Mouse (Mus musculus): Measurements from ENCODE around the gene Syna.
A peak's percentile ranks its signal among the peaks of the same experiment; 100 is the strongest.

The Syna gene

DNA sequence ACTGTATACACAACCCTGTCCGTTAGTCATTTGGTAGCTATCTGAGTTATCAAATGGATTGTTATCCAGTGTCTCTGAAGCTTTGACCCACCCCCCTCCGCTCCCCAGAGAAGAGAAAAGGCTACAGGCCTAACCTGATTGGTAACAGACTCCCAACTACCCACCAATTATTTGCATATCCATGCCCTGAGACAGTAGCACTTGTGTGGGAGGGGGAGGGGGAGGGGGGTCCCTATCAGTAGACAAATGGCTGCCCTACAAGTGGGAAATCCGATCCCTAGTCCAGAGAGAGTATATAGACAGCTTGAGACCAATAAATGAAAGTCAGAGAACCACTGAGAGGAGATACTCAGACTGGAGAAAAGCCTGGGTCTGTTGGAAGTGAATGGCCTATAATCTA lies 8.1 kb upstream of the Syna start:
- DNase-seq (ENCODE audit: low spot score in 2 of 2) = no peak

DNA sequence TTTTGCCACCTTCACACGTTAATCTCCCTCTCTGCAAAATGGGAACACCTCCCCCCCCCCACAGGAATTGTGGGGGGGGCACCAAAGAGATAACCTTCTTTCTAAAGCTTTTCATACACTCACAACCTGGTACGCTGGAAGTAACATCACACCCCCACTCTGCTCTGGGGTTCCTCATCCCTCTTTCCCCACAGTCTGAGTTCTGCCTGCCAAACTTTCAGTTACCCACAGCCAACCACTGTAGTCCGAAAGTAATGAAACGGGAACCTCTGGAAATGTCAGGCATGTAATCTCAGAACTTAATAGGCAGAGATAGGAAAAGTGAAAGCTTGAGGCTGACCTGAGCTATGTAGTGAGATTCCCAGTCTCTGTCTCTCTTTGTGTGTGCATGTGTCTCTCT lies 7.5 kb upstream of the Syna start:
- no peak for DNase-seq (ENCODE audit: low spot score in 2 of 2)

DNA sequence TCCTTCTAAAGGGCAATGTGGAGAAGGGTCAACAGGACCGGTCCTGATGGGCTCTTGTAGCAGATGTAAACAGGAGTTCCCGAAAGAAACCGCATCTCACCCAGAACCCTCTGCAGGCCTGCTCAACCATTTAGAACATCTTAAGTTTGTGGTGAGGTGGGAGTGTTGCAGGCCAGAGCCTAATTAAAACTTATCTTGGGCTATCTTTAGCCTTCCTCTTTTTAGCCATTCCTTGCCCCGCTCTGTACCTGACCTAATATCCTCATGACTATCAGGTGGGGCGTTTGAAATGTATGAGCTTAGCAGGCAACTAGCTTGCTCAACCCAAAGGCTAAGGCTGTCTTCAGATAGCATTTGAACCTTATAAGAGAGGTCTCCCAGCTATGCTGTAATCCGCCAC lies 5.7 kb upstream of the Syna start:
- no peak for DNase-seq (ENCODE audit: low spot score in 2 of 2)

DNA sequence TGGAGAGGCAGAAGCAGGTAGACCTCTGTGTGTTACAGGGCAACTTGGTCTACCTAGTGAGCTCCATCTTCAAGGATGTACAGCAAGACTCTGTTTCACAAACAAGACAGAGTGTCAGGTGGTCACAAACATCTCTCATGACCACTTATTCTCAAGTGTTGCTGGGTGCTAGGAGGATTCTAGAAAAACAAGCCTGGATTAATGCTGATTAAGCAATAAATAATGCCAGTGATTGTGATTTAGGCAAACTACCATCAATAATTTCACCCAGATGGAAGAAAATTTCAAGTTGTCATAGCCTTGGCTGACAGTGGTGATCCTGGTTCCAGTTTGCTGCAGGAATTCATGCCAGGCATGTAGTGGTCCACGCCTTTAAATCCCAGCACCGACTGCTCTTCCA lies 4.3 kb upstream of the Syna start:
- DNase-seq (ENCODE audit: low spot score in 2 of 2) = no peak

DNA sequence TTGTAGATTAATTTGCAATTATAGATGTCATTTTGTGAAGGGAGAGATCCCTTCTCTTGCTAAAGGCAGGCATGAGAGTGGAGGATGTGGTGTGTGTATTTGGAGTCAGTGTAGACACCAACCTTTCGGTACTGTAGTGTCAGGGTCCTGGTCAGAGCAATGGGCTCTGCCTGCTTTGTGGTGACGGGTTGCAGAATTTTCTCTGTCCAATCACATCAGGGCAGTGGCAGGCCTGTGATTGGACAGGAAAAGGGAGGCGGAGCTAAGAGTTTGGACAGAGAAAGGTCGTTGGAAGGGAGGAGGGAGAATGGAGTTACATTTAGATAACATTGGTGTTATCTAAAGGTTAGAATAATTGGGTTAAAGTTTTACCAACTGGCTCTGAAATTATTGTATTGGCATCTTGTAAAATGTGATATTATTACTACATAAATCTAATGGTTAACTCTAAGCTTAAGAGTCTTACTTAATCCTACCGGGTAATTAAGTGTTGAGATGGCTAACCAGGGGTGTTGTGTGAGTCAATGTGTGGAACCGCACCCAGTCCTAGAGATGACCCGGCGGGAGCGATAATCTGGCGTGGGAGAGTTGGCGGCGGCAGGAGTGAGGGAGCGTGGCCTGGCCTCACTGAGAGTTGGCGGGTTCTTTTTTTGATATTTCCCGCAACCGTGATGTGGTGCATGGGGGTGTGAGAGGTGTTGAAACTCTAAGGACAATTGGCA lies 640 bp upstream of the Syna start:
- no peak for DNase-seq (ENCODE audit: low spot score in 2 of 2)

DNA sequence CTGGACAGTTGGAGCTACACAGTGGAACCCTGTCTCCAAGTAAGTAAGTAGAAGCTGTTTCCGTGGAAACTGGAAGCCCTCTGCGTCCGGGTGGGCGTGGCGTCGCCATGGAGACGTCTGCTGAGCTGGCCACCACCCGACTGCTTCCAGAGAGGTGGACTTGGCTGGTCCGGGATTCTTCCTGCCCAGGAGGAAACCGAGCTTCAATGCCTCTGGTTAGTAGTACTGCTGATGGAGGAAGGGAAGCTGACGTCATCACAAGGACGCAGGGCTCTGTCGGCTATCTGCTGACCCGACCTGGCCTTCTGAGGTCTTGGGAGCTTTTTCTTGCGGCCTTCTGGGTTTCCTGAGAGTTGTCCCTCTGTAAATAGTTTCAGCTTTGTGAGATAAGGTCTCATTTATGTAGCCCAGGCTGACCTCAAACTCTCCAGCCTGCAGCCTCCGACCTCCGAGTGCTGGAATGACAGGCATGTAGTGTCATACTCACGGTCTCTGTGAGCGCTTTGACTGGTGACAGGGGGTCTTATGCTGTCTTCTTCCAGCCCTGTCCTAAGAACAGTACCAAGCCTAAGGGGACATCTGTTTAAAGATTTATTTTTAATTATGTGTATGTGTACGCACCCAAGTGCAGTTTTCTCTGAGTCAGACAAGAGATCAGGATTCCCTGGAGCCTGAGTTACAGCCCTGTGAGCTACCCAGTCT lies 4.4 kb downstream of the Syna start:
- DNase-seq (ENCODE audit: low spot score in 2 of 2) = peak; percentile 36 to 39

DNA sequence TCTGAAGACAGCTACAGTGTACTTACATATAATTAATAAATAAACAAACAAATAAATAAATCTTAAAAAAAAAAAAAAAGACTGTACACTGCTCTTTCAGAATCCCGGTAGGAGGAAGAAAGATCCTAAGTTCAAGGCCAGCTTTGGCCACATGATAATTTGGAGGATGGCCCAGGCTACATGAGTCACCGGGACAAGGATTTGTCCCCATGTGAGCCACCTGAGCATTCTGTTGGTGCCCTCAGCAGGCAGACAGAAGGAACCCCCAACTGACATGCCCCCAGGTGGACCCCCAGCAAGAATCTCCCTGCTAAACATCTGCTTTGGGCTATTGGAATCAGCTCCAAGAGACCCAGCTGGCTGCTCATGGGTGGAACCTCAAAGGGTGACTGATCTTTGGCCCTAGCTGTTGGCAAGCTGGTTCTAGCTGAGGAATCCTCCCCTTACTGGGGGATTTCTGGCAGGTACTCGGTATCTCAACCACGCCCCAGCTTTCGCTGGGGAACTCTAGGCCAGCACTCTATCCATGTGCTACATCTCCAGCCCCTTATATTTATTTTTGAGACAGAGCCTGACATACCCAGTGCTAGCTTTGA lies 5.9 kb downstream of the Syna start:
- no peak for DNase-seq (ENCODE audit: low spot score in 2 of 2)

DNA sequence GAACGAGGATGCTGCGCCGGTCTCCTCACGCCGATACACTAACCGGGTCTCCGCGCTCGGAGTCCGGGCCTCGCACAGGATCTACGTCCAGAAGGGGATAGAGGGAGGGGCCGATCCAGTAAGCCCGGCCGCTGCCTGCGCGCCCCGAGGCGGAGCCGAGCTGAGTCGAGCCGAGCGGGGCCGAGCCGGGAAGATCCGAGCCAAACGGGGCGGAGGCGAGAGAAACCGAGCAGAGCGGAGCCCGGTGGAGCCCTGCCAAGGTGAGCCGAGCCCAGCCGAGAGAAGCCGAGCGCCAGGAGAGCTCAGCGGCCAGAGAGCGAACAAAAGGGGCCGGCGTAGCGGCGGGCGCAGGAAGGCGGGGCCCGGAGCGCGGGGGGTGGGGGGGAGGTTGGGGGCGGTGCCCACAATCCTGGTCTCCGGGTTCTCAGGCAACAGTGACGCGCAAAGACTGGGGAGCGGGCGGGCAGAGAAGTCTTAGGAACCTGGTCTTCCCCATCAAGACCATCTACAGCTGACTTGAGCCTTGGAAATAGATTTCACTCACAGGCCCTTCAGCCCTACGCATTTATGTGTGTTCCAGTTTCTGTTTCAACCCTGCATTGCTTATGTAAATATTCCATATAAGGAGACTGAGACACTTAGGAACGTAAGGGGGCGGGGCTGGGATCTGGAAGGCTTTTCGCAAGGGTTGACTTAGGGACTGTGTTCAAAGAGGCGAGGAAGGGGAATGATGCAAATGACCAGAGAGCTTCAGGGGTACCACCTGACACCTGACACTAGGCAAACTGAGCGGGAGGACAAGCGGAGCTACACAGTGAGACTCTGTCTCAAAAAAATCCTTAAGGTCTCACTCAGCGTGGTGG lies 7.6 kb downstream of the Syna start, which contains the start of gene Clip2:
TSS of gene Clip2 (minus strand) at position 325 of the 863 bp plus-strand sequence.
- DNase-seq (ENCODE audit: low spot score in 2 of 2) = peak; percentile 83 to 87

DNA sequence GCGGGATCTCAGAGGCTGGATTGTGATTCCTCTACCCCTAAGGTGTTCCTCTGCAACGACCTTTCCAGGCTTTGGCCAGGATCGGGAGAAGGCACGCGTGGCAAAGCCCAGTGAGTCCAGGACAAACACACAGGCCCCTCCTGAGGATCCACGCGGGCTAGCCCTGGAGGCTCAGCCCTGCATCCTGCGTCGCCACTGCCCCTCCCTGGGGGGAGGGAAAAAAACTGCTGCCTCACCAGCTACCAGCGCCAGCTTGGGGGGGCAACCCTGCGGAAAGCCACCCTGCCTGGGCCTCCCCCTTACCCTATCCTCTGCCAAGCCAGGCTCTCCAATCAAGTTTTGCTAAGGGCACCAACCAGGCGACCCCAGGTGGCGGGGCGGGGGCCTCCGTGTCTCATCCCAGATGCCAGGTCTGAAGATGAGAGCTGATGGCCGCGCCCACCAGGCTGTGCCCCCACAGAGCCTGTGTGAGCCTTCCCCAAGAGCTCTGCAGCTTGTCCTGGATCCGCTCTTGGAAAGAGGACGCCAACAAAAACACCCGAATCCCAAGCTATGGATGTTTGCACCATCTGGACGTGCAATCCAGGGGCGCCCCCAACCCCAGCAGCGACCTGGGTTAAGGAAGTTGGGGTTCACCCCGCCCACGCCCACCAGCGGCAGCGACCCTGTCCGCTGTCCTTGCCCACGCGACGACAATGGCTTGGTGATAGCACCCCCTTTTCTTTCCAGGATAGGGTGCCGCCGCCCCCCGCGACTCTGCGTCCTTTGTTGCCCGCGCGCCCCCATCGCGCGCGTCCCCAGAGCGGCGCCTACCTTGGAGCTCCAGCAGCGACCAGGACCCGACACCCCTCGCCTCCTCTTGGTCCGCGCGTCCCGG lies 8.5 kb downstream of the Syna start:
- DNase-seq (ENCODE audit: low spot score in 2 of 2) = no peak

DNA sequence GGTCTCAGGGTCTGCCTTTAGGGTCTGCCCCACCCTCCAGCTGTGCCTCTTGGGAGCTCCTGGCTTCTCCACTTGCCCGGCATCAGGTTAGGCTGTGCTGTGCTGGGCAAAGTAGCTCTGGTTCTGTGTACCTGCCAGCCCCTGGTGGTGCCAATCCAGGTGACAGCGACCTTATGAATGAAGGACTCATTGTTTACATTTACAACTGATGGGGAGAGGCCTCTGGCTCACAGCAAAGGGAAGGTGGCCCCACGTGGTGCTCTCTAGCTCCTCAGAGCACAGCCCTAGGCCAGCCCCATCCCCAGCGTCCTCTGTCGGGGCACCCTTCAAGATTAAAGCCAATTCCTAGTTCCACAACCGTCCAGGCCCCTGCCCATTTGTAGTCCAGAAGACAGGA lies 9.1 kb downstream of the Syna start:
- DNase-seq (ENCODE audit: low spot score in 2 of 2) = no peak

DNA sequence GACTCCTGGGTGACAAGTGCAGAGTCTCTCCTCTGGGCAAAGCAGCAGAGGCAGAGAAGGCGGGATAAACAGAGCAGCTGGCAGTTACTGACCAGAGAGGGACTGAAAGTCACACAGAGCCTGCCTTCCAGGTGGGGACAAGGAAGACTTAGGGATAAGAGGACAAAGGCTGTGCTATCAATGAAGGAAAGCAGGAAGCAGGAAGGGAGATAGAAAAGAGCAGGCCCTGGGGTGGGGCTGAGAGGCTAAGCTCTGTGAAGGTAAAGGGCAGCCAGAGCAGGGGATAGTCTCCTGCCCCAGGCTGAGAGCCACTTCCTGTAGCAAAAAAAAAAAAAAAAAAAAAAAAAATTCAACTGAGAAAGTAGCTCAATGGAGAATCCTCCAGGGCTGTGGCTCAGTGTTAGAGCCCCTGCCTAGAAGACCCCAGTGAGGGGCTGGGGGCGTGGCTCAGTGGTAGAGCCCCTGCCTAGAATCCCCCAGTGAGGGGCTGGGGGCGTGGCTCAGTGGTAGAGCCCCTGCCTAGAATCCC lies 10.3 kb downstream of the Syna start:
- DNase-seq (ENCODE audit: low spot score in 2 of 2) = no peak

DNA sequence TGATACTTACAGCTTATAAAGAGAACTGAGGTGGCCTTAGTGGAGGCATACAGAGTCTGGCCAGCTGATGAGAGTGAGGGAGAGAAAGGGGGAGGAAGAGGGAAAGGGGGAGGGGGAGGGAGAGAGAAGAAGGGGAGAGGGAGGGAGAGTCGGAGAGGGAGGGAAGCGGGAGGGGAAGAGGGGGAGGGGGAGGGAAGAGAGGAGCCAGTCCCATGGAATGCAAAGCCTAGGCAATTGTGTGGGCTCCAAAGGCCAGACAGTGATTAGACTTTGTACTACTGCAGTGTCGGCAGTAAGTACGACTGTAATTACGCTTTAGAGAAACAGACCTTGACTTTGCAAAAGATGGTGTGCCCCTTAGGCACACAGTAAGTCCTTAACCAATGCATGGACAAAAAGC lies 11.7 kb downstream of the Syna start:
- no peak for DNase-seq (ENCODE audit: low spot score in 2 of 2)

DNA sequence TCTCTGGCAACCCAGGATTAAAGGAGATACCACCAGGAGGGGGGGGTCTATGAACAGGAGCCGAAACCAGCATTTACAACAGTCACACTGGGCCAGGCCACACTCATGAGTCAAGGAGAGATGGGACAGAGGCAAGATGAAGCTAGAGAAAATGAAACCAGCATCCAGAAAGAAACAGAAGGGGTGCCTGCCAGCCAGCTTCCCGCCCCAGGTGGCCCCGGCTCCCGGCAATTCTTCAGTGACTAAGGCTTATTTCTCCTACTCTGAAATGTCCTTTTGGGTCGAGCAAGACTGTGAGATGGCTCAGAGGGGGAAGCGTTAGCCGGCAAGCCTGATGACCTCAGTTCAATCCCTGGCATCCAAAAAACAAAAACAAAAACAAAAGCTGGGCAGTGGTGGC lies 13.2 kb downstream of the Syna start:
- DNase-seq (ENCODE audit: low spot score in 2 of 2) = no peak

DNA sequence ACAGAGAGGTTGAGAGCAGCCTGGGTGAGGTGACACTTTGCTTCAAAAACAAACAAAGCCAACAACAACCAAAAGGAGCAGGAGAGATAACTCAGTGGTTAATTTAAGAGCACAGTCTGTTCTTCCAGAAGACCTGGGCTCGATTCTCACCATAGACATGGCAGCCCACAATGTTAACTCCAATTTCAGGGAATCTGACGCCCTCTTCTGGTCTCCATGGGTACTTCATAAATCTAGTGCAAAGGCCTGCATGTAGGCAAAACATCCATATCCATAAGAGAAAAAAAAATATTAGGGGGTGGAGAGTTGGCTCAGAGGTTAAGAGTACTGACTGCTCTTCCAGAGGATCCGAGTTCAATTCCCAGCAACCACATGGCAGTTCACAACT lies 14.7 kb downstream of the Syna start:
- no peak for DNase-seq (ENCODE audit: low spot score in 2 of 2)

DNA sequence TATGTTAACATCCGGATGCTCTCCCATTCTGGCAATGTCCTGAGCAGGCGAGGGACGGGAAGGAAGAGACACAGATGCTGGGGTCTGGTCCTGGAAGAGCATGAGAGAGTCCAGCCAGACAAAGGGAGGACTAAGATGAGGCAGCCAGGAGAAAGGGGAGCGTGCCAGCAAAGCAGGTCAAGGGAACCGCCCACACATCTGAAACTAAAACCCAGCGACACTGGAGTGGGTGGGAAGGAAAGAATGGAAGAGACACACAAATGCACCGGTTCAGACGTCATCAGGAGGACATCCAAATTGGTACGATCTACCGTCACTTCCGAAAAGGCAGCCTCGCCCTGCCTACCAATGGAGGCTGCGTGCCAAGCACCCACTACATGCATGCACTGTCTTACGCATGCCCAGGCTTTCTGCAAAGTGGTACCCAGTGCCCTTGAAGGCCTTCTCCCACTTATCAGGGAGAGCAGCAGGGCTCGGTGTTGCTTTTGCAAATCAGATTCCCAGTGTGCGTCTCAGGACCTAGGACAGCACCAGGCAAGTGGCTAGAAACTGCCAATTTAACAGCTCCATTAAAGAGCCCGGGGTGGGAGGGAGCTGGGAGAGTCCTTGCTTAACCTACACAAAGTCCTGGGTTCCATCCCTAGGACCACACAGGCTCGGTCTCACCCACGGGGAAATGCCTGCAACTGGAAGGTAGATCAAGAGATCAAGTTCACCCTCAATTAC lies 15.3 kb downstream of the Syna start:
- DNase-seq (ENCODE audit: low spot score in 2 of 2) = no peak

DNA sequence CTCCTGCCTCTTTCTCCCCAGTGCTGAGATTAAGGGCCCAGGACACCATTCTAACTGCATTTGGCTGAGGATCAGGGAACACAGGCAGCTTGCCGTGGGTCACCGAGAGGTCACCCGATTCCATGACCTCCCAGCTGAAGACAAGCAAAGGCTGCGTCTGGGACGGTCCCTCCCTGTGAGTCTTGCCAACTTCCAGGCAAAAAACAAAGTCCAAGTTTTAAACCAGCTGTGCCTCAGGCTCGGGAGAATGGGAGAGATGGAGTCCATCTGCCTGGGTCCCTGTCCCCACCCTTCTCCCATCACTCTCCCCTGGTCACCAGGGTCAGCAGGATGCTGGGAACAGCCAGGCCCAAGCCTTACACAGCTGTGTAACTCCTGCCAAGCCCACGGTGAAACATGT lies 18.3 kb downstream of the Syna start:
- peak in 1 of 2 experiments; percentile 13 for DNase-seq (ENCODE audit: low spot score in 2 of 2)

DNA sequence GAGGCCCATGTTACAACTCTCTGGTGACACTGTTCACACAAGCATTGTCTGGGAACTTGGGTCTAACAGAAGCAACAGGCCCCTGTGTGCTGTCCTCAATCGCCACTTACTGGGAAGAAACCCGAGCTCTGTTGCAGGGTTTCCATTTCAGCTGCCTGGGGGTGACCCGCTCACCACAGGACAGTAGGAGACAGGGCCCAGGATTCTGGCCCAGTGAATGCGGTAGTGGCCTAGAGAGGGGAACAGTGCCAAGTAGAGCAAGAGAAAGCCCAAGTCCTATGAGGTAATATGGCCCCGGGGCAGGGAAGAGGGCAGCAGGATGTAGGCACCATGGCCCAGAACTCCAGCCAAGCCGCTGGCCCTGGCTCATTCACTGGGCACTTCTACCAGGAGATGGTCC lies 19.1 kb downstream of the Syna start:
- no peak for DNase-seq (ENCODE audit: low spot score in 2 of 2)

DNA sequence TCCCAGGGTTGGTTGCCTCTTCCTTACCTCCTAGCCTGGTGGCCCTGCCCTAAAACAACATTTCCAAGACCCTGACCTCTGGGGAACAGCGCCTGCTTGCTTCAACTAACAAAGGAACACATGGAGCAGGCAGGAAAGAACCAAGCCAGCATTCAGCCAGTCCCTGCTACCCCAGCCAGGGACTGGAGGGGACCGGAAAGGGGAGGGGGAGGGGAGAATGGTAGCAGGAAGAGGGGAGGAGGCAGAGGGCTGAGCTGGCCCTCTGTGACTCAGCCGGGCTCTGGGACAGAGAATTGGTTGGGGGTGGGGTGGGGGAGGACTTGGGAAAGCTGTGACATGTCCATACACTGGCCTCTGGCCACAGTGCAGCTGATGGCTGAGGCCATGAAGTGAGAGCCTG lies 20.1 kb downstream of the Syna start:
- peak; percentile 27 for DNase-seq (ENCODE audit: low spot score in 2 of 2)

DNA sequence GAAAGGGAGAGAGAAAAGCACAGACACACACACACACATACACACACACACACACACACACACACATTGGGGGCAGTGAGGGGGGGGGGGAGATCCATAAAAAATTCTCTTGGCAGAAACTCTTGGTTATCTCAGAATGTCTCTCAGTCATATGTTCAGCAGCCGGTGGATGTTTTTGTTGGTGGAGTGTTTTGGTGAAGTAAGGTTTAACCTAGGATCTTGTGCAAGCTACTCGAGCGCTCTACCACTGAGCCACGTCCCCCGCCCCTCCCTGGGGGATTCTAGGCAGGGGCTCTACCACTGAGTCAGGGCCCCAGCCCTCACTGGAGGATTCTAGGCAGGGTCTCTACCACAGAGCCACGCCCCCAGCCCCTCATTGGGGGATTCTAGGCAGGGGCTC lies 23.9 kb downstream of the Syna start:
- no peak for DNase-seq (ENCODE audit: low spot score in 2 of 2)

DNA sequence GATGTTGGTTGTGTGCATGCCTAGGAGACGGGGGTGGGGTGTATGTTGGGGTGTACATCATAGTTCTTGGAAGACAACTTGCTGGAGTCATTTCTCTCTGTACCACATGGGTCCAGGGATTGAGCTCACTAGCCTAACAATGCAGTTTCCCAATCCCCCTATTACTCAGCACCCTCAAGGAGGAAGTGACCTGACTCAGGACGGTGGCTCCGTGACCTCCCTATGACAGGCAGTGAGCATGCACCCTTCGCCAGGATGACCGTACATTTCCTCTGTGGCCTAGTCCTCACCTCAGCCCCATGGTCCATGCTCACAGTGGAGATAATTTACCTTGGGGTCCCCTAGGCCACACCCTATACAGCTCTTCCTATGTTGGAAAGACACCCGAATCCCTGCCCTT lies 27.6 kb downstream of the Syna start:
- DNase-seq (ENCODE audit: low spot score in 2 of 2) = no peak
